Mouse (Mus musculus) stomach, postnatal 0 days (tissue): ENCODE measurements around the gene Gm21983.

ENCODE experiments used
- CTCF ChIP-seq: IDR thresholded peaks from 2 replicates; pipeline ENCODE4 v1.5.1; 2016; ENCODE audit warnings: antibody characterized with exemption, low read depth, mild to moderate bottlenecking, moderate library complexity
- EP300 ChIP-seq: optimal IDR thresholded peaks from 2 replicates; pipeline ENCODE3; 2016; ENCODE audit warnings: antibody characterized with exemption

- TF ChIP-seq CTCF (no peak), EP300 (no peak)
Measured at GRCm38 (mm10) chr7:27124969-27125368, 55.9 kb downstream of the Gm21983 start.
